Mouse (Mus musculus) cerebellum, postnatal 4 days (tissue): ENCODE results near the gene Zfp108.
"Not testable (repeated sequence)": the region's sequence is repeated elsewhere in the genome, so short reads cannot be mapped to it uniquely, and the experiment has no call there.

Experiments used
- DNase-seq, 2 experiments: peaks; one replicate each; pipeline ENCODE4 v3.0.0; 2022; ENCODE audit warnings: low spot score in 2 of 2, mixed read lengths in 1 of 2

The Zfp108 gene

GRCm38 (mm10) chr7:24254633-24255474, at the start of gene Zfp108:
Gene Zfp108 (plus strand): TSS chr7:24254794.
- DNase-seq = peak; percentile 30 to 68

GRCm38 (mm10) chr7:24207488-24208261, 46.9 kb upstream of the Zfp108 start:
- peak; percentile 31 to 58 for DNase-seq

GRCm38 (mm10) chr7:24208282-24208886, 46.2 kb upstream of the Zfp108 start:
- DNase-seq = no peak

GRCm38 (mm10) chr7:24210296-24210695, 44.3 kb upstream of the Zfp108 start:
- no peak for DNase-seq

- no peak for DNase-seq
Measured at GRCm38 (mm10) chr7:24211343-24211742, 43.3 kb upstream of the Zfp108 start, which contains the start of gene Zfp111. Gene Zfp111 (minus strand): TSS chr7:24211443.

- peak; percentile 26 to 44 for DNase-seq
Measured at GRCm38 (mm10) chr7:24237040-24237791, 17.4 kb upstream of the Zfp108 start, which contains the start of gene Zfp109. Gene Zfp109 (minus strand): TSS chr7:24237560.

- no peak for DNase-seq
Measured at GRCm38 (mm10) chr7:24253779-24254615, 597 bp upstream of the Zfp108 start.

- DNase-seq = no peak
Measured at GRCm38 (mm10) chr7:24259306-24259999, 4.9 kb downstream of the Zfp108 start.

GRCm38 (mm10) chr7:24260000-24260312, 5.4 kb downstream of the Zfp108 start:
- no peak for DNase-seq

GRCm38 (mm10) chr7:24268176-24269155, 13.9 kb downstream of the Zfp108 start:
- DNase-seq = no peak

GRCm38 (mm10) chr7:24269256-24269655, 14.7 kb downstream of the Zfp108 start:
- DNase-seq = no peak

GRCm38 (mm10) chr7:24269667-24270287, 15.2 kb downstream of the Zfp108 start:
- no peak for DNase-seq

- peak; percentile 37 to 66 for DNase-seq
Measured at GRCm38 (mm10) chr7:24270288-24270672, 15.7 kb downstream of the Zfp108 start, which contains the start of gene Zfp93. Gene Zfp93 (plus strand): TSS chr7:24270420.

- DNase-seq = no peak
Measured at GRCm38 (mm10) chr7:24271191-24271590, 16.6 kb downstream of the Zfp108 start.

- no peak for DNase-seq
Measured at GRCm38 (mm10) chr7:24274456-24274855, 19.9 kb downstream of the Zfp108 start.

- DNase-seq = not testable (repeated sequence)
Measured at GRCm38 (mm10) chr7:24278771-24279170, 24.2 kb downstream of the Zfp108 start.

GRCm38 (mm10) chr7:24280031-24280857, 25.6 kb downstream of the Zfp108 start:
- DNase-seq = no peak

GRCm38 (mm10) chr7:24280858-24281145, 26.2 kb downstream of the Zfp108 start:
- no peak for DNase-seq
